Mouse (Mus musculus) natural killer cell, adult 2 months (primary cell): ENCODE data around the gene Tmem43.

Experiments
- DNase-seq, 2 experiments: peaks; one replicate each; pipeline ENCODE4 v3.0.0; 2022; ENCODE audit warnings: low spot score in 2 of 2

Gene Tmem43

GRCm38 (mm10) chr6:91534268-91534667 is 60.8 kb downstream of the Tmem43 start:
- DNase-seq: no peak

- DNase-seq: no peak
These were observed 61.7 kb downstream of the Tmem43 start for GRCm38 (mm10) chr6:91535231-91535630.

- no peak for DNase-seq
These were observed 62.7 kb downstream of the Tmem43 start for GRCm38 (mm10) chr6:91536047-91536765.
